Mouse (Mus musculus) right cerebral cortex, postnatal 10 days (tissue): Measurements from ENCODE around the gene Dck.
A peak's percentile ranks its signal among the peaks of the same experiment; 100 is the strongest.
"Not testable (repeated sequence)": the region's sequence is repeated elsewhere in the genome, so short reads cannot be mapped to it uniquely, and the experiment has no call there.

Experiments used
- DNase-seq, 2 experiments: peaks; one replicate each; pipeline ENCODE4 v3.0.0; 2021; ENCODE audit warnings: low spot score in 2 of 2

Gene Dck

GRCm38 (mm10) chr5:88764987-88765481 lies at the start of gene Dck:
Gene Dck, plus strand, starts transcription at chr5:88764996.
- DNase-seq, result peak; percentile 98 to 99

- DNase-seq, result no peak
Measured at GRCm38 (mm10) chr5:88716983-88717382, 47.8 kb upstream of the Dck start.

GRCm38 (mm10) chr5:88720116-88721002 lies 44.4 kb upstream of the Dck start, which contains the start of gene Mob1b:
Gene Mob1b, plus strand, starts transcription at chr5:88720855.
- DNase-seq, result peak; percentile 96 to 98

GRCm38 (mm10) chr5:88721003-88721475 lies 43.8 kb upstream of the Dck start:
- no peak for DNase-seq

- peak; percentile 39 to 49 for DNase-seq
Measured at GRCm38 (mm10) chr5:88721565-88722212, 43.1 kb upstream of the Dck start.

- DNase-seq, result peak; percentile 38 to 58
Measured at GRCm38 (mm10) chr5:88722213-88722600, 42.6 kb upstream of the Dck start.

GRCm38 (mm10) chr5:88724030-88724429 lies 40.8 kb upstream of the Dck start:
- no peak for DNase-seq

- DNase-seq, result no peak
Measured at GRCm38 (mm10) chr5:88727593-88728144, 37.1 kb upstream of the Dck start.

- no peak for DNase-seq
Measured at GRCm38 (mm10) chr5:88734786-88735185, 30.0 kb upstream of the Dck start.

- not testable (repeated sequence) for DNase-seq
Measured at GRCm38 (mm10) chr5:88741065-88741464, 23.7 kb upstream of the Dck start.

GRCm38 (mm10) chr5:88747774-88748173 lies 17.0 kb upstream of the Dck start:
- no peak for DNase-seq

- DNase-seq, result no peak
Measured at GRCm38 (mm10) chr5:88753199-88753598, 11.6 kb upstream of the Dck start.

- DNase-seq, result no peak
Measured at GRCm38 (mm10) chr5:88762611-88763010, 2.2 kb upstream of the Dck start.

GRCm38 (mm10) chr5:88764430-88764986 lies 288 bp upstream of the Dck start:
- no peak for DNase-seq

- DNase-seq, result no peak
Measured at GRCm38 (mm10) chr5:88765587-88765986, 791 bp downstream of the Dck start.

- no peak for DNase-seq
Measured at GRCm38 (mm10) chr5:88766121-88766520, 1.3 kb downstream of the Dck start.

GRCm38 (mm10) chr5:88766863-88767262 lies 2.1 kb downstream of the Dck start:
- no peak for DNase-seq

- no peak for DNase-seq
Measured at GRCm38 (mm10) chr5:88768201-88768600, 3.4 kb downstream of the Dck start.

GRCm38 (mm10) chr5:88782072-88782765 lies 17.4 kb downstream of the Dck start:
- DNase-seq, result no peak

GRCm38 (mm10) chr5:88785059-88785458 lies 20.3 kb downstream of the Dck start:
- DNase-seq, result no peak

GRCm38 (mm10) chr5:88790675-88791074 lies 25.9 kb downstream of the Dck start:
- no peak for DNase-seq
